Mouse (Mus musculus): ENCODE data around the gene Idh3b.

DNA sequence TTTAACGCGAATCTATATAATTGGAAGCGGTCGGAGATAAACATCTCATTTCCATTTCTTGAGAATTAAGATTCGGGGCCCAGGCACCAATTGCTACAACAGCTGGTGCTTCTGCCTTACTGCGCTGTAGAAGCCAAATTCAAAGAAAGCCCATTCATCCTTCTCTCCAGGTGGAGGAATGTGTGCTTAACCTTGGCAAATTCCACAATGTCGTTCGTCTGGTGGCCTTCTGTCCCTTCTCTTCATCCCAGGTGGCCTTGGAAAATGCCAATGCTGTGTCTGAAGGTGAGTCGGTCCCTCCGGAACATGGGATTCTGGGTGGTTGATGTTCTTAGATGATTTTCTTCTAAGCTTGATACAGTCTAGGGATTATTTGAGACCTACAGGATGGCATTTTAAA lies 9.5 kb downstream of the Idh3b start:
- TF ChIP-seq POLR2A (IDR thresholded peaks at IDR 0.05; ENCODE audit: extremely low read depth, insufficient read depth, low read length) (no peak), CTCF (IDR thresholded peaks at IDR 0.05; ENCODE audit: extremely low read depth, insufficient read depth, low read length) (no peak)
